Mouse (Mus musculus) left cerebral cortex, adult 18-20 months (tissue): ENCODE data around the gene Ccrl2. TPM values are rescaled to one million over a fixed set of nuclear protein-coding genes. Genes with fewer than 3 reads are reported as not detected.

Experiments used
- DNase-seq, 2 experiments: peaks; one replicate each; pipeline ENCODE4 v3.0.0; 2021 to 2022; ENCODE audit warnings: low spot score in 2 of 2, mixed read lengths in 1 of 2
- total RNA-seq, 2 experiments: library from RNA; stranded (reverse); gene quantifications; 2 replicates each; pipeline ENCODE4 v1.2.3; 2021

Gene Ccrl2
- total RNA-seq, 2 experiments from 2014 or later, result 0.82 to 1.2 TPM

DNA sequence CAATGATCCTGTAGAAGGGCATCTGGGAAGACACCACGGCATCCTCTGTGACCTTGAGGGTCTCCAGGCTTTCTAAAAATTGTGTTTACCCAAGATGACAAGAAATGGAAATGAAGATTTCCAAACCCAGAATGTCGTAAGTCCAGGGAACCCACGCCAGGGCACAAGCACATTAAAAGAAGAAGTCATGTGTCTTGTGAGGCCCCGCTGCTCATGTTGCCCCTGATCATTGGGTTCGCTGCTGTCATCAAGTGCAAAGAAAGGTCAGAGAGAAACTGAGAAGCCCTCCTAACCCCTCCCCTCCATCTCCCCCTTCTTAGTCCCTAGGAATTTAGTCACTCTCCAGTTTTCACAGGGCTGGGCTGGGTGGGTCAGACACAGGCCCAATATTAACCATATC, 5.5 kb upstream of the Ccrl2 start:
- DNase-seq, result no peak

DNA sequence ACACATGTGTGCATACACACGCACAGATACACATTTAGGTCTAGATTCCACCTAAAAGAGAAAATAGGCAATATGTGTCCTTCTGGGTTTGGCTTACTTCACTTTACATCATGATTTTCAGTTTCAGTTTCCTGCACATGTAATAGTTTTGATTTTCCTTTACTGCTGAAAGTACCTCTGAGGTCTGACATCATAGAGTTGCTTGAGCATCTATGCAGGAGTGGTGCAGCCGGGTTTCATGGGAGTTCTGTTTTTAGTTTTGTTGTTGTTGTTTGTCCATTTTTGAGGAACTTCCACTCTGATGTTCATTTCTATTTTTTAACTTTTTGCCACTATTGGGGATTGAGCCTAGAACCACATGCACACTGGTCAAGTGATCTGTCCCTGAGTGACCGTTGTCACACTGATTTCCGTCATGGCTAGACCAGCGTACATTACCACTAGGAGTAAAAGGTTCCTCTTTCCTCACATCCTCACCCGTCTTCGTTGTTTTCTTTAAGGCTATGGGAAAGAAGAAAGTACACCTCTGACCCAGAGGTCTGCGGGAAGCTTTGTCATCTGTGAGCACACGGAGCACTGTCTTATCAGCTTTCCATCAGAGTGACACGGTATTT, 1.7 kb upstream of the Ccrl2 start:
- DNase-seq, result no peak

GRCm38 (mm10) chr9:111057544-111058370, 438 bp upstream of the Ccrl2 start:
- no peak for DNase-seq

DNA sequence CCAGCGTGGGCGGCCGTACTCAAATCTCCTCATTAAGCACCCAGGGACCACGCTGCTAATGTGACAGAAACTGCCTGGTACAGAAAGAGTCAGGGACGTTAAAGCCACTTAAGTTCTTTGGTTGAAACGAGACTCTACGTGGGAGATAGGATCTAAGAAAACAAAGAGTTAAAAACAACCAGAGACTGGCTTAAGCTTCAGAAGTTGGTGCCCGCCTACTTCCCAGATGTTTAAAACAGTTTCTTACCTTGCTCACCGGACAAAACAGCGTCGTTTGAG, 861 bp downstream of the Ccrl2 start:
- DNase-seq, result no peak

GRCm38 (mm10) chr9:111055800-111056518, 1.4 kb downstream of the Ccrl2 start:
- no peak for DNase-seq

GRCm38 (mm10) chr9:111054923-111055322, 2.4 kb downstream of the Ccrl2 start:
- no peak for DNase-seq

DNA sequence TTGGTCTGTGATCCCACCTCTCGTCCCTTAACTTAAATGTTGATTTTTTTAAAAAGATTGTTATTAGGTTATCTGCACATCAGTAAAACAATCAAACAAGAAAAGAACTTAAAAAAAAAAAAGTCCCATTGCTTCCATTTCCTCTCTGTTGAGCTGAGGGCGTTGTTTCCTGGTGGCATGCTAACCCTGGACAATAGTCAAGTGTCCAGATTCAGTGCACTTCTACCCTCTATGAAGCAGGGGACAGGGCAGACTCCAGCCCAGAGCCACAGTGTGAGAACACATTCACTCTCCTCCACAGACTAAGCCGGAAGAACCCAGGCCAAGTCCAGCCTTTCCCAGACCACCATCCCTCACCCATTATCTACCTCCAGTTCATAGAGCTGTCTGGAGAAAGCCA, 8.9 kb downstream of the Ccrl2 start:
- no peak for DNase-seq

DNA sequence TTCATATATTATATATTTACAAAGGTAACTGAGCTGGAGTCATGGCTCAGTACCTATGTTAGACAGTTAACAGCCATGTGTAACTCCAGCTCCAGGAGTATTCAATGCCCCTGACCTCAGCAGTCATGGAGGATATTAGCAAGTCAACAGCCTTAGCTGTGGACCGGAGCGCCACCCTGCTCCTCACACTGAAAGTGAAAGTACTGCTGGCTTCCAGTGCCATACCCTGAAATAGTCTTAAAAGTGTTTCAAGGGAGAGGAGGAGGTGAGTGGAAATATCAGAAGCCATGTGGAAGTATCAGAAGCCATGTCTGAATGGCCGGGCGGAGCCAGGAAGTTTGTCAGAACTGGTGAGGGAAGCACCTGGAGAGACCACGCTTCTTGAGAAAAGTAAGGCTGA, 10.1 kb downstream of the Ccrl2 start:
- no peak for DNase-seq

DNA sequence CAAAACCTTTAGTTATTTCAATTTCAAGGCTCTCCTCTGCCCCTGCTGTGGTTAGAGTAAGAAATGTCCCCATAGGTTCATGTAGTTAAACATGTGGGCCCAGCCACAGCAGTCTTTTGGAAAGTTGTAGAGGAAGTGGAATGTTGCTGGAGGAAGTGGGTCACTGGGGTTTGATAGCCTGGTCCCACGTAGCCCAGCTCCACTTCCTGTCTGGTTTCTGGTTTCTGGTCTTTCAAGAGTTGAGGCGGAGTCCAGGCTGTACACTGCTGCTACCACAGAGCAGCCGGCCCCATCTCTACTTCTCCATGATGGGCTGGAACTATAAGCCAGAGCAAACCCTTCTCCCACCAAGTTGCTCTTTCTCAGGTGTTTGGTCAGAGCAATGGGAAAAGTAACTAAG, 11.1 kb downstream of the Ccrl2 start:
- no peak for DNase-seq

GRCm38 (mm10) chr9:111042266-111042665, 15.1 kb downstream of the Ccrl2 start:
- no peak for DNase-seq

GRCm38 (mm10) chr9:111039966-111040365, 17.4 kb downstream of the Ccrl2 start:
- DNase-seq, result no peak

DNA sequence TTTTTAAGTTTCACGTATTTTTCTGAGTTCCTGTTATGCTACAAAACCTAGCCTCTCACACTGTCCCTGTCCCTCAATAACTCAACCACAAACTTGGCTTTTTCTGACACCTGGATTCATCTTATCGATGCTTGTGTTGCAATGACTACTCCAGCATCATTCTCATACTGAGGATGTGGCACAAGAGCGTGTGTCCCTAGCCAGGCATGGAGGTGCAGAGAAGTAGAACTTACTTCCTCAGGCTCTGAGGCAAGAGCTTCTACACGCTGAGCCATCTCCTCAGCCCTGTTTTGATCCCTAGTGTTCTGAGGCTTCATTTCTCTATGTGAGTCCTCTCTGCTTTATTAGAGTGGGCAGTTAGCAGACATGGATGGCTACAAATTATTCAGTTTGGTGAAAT, 23.6 kb downstream of the Ccrl2 start:
- no peak for DNase-seq

GRCm38 (mm10) chr9:111026791-111027190, 30.5 kb downstream of the Ccrl2 start:
- no peak for DNase-seq

GRCm38 (mm10) chr9:111019022-111019421, 38.3 kb downstream of the Ccrl2 start, which contains the start of gene Ltf:
Gene Ltf, plus strand, starts transcription at chr9:111019271.
- no peak for DNase-seq

- no peak for DNase-seq
These were observed 41.7 kb downstream of the Ccrl2 start for GRCm38 (mm10) chr9:111015658-111016057.

- no peak for DNase-seq
These were observed 45.3 kb downstream of the Ccrl2 start for GRCm38 (mm10) chr9:111012041-111012440.

DNA sequence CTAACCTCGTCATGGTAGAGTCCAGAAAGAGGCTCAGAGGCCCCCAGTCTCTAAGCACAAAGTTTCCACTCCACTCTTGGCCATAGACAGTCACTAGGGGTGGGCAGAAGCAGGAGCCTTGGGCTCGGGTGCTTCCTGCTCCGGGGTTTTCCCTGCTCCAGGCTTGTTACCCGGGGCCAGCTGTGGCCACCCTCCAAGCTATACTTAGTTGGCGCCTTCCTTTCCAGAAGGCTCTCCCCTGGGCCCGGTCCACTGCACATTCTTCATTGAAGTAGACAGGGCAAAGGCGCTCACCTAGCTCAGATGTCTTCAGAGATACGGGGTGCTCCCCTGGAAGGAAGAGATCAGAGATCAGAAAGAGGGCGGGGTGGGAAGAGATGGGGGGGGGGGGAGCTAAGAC, 45.8 kb downstream of the Ccrl2 start:
- no peak for DNase-seq

GRCm38 (mm10) chr9:111009763-111010162, 47.6 kb downstream of the Ccrl2 start:
- DNase-seq, result no peak

GRCm38 (mm10) chr9:111006544-111006943, 50.8 kb downstream of the Ccrl2 start:
- no peak for DNase-seq
